Mouse (Mus musculus) MEL (cell line): ENCODE results near the gene Trim46. TPM values are rescaled to one million over a fixed set of nuclear protein-coding genes. Genes with fewer than 3 reads are reported as not detected.

Experiments
- DNase-seq: peaks from one replicate; pipeline ENCODE4 v3.0.0; 2011; ENCODE audit warnings: low read depth, low spot score
- H3K27ac ChIP-seq: 2 replicates; pipeline ENCODE4 v1.5.1; 2012; ENCODE audit warnings: low read depth, mild to moderate bottlenecking, control low read depth, low read length, moderate library complexity; ENCODE audit not compliant: control insufficient read depth
- H3K27me3 ChIP-seq, 2 experiments: fragments of 150-350 bp in 1 of 2; sonication (generic) in 1 of 2; 2 replicates each; pipeline ENCODE4 v1.6.1; 2012; ENCODE audit warnings: low read length in 2 of 2, mild to moderate bottlenecking in 2 of 2, improper control_type of control experiment in 1 of 2, moderate library complexity in 1 of 2; ENCODE audit not compliant: insufficient read depth in 2 of 2, control insufficient read depth in 1 of 2
- H3K36me3 ChIP-seq, 2 experiments: 2 replicates each; pipeline ENCODE4 v1.6.1; 2012 to 2014; ENCODE audit warnings: low read length in 2 of 2, improper control_type of control experiment in 1 of 2, inconsistent platforms in 1 of 2, mild to moderate bottlenecking in 1 of 2; ENCODE audit not compliant: insufficient read depth in 2 of 2, control insufficient read depth in 1 of 2
- H3K4me1 ChIP-seq, 2 experiments: fragments of 150-350 bp in 1 of 2; sonication (generic) in 1 of 2; 2 replicates each; pipeline ENCODE4 v1.6.1; 2012; ENCODE audit warnings: low read length in 2 of 2, improper control_type of control experiment in 1 of 2, mild to moderate bottlenecking in 1 of 2; ENCODE audit not compliant: insufficient read depth in 2 of 2, control insufficient read depth in 1 of 2
- H3K4me3 ChIP-seq, 2 experiments: fragments of 150-350 bp in 1 of 2; sonication (generic) in 1 of 2; 2 replicates each; pipeline ENCODE4 v1.5.1; 2012; ENCODE audit warnings: low read depth in 2 of 2, low read length in 2 of 2, mild to moderate bottlenecking in 2 of 2, moderate library complexity in 2 of 2, control low read depth in 1 of 2, improper control_type of control experiment in 1 of 2; ENCODE audit not compliant: control insufficient read depth in 1 of 2, insufficient read depth in 1 of 2
- H3K79me2 ChIP-seq: 2 replicates; pipeline ENCODE4 v1.6.1; 2012; ENCODE audit warnings: mild to moderate bottlenecking, low read length, moderate library complexity; ENCODE audit not compliant: control insufficient read depth, poor library complexity, insufficient read depth
- H3K9ac ChIP-seq: 2 replicates; pipeline ENCODE4 v1.6.1; 2012; ENCODE audit warnings: low read depth, mild to moderate bottlenecking, control low read depth, low read length, moderate library complexity; ENCODE audit not compliant: control insufficient read depth, poor library complexity, severe bottlenecking
- H3K9me3 ChIP-seq: fragments of 150-350 bp; sonication (generic); replicated peaks from 2 replicates; pipeline ENCODE4 v1.6.1; 2012; ENCODE audit warnings: mild to moderate bottlenecking, low read length, improper control_type of control experiment, moderate library complexity; ENCODE audit not compliant: insufficient read depth
- BHLHE40 ChIP-seq: IDR thresholded peaks from 2 replicates; pipeline ENCODE4 v1.6.1; 2012; ENCODE audit warnings: low read depth, mild to moderate bottlenecking, inconsistent platforms, low read length, improper control_type of control experiment, borderline replicate concordance
- CHD1 ChIP-seq: IDR thresholded peaks from 2 replicates; pipeline ENCODE4 v1.6.1; 2012; ENCODE audit warnings: low read depth, mild to moderate bottlenecking, inconsistent platforms, low read length, improper control_type of control experiment
- CHD2 ChIP-seq: IDR thresholded peaks from 2 replicates; pipeline ENCODE4 v1.6.1; 2011; ENCODE audit warnings: low read length, improper control_type of control experiment
- CTCF ChIP-seq, 3 experiments: IDR thresholded peaks in 2 of 3; conservative IDR thresholded peaks in 1 of 3; 2 replicates each; pipeline ENCODE4 v1.5.1; 2011 to 2012; ENCODE audit warnings: low read length in 3 of 3, low read depth in 2 of 3, mild to moderate bottlenecking in 2 of 3, improper control_type of control experiment in 1 of 3, inconsistent platforms in 1 of 3, mixed read lengths in 1 of 3, moderate library complexity in 1 of 3; ENCODE audit not compliant: control insufficient read depth in 1 of 3, insufficient read depth in 1 of 3, poor library complexity in 1 of 3, severe bottlenecking in 1 of 3
- E2F4 ChIP-seq: IDR thresholded peaks from 2 replicates; pipeline ENCODE4 v1.6.1; 2011; ENCODE audit warnings: low read depth, low read length, improper control_type of control experiment, borderline replicate concordance
- ELF1 ChIP-seq: IDR thresholded peaks from 2 replicates; pipeline ENCODE4 v1.6.1; 2014; ENCODE audit warnings: low read depth, mild to moderate bottlenecking, inconsistent platforms, low read length, improper control_type of control experiment, moderate library complexity
- EP300 ChIP-seq, 2 experiments: IDR thresholded peaks; 2 replicates each; pipeline ENCODE4 v1.6.1; 2011; ENCODE audit warnings: improper control_type of control experiment in 2 of 2, low read length in 2 of 2, low read depth in 1 of 2, mild to moderate bottlenecking in 1 of 2
- ETS1 ChIP-seq: IDR thresholded peaks from 2 replicates; pipeline ENCODE4 v1.6.1; 2012; ENCODE audit warnings: low read depth, mild to moderate bottlenecking, inconsistent platforms, low read length, improper control_type of control experiment, moderate library complexity
- GABPA ChIP-seq: IDR thresholded peaks from 2 replicates; pipeline ENCODE4 v1.6.1; 2012; ENCODE audit warnings: low read depth, mild to moderate bottlenecking, inconsistent platforms, low read length, improper control_type of control experiment, moderate library complexity
- GATA1 ChIP-seq: IDR thresholded peaks from 2 replicates; pipeline ENCODE4 v1.6.1; 2011; ENCODE audit warnings: low read depth, low read length, improper control_type of control experiment
- HCFC1 ChIP-seq: IDR thresholded peaks from 2 replicates; pipeline ENCODE4 v1.6.1; 2012; ENCODE audit warnings: low read depth, mild to moderate bottlenecking, inconsistent platforms, low read length, improper control_type of control experiment, moderate library complexity
- KAT2A ChIP-seq: conservative IDR thresholded peaks from 2 replicates; pipeline ENCODE4 v1.6.1; 2012; ENCODE audit warnings: low read depth, low read length, improper control_type of control experiment, inconsistent platforms
- MAFK ChIP-seq: IDR thresholded peaks from 2 replicates; pipeline ENCODE4 v1.6.1; 2011; ENCODE audit warnings: low read depth, mild to moderate bottlenecking, low read length, improper control_type of control experiment, borderline replicate concordance
- MAX ChIP-seq: IDR thresholded peaks from 2 replicates; pipeline ENCODE4 v1.6.1; 2011; ENCODE audit warnings: low read length, improper control_type of control experiment
- MAZ ChIP-seq: IDR thresholded peaks from 2 replicates; pipeline ENCODE4 v1.6.1; 2012; ENCODE audit warnings: low read depth, mild to moderate bottlenecking, inconsistent platforms, low read length, improper control_type of control experiment
- MEF2A ChIP-seq: IDR thresholded peaks from 2 replicates; pipeline ENCODE4 v1.6.1; 2014; ENCODE audit warnings: low read depth, mild to moderate bottlenecking, inconsistent platforms, low read length, improper control_type of control experiment; ENCODE audit not compliant: poor library complexity, insufficient replicate concordance, severe bottlenecking; ENCODE audit errors: extremely low read depth
- MXI1 ChIP-seq: IDR thresholded peaks from 2 replicates; pipeline ENCODE4 v1.6.1; 2011; ENCODE audit warnings: mild to moderate bottlenecking, low read depth, low read length, improper control_type of control experiment
- MYB ChIP-seq: IDR thresholded peaks from 2 replicates; pipeline ENCODE4 v1.6.1; 2011; ENCODE audit warnings: mild to moderate bottlenecking, low read depth, low read length, improper control_type of control experiment
- MYC ChIP-seq: IDR thresholded peaks from 2 replicates; pipeline ENCODE4 v1.6.1; 2011; ENCODE audit warnings: low read depth, mild to moderate bottlenecking, low read length, improper control_type of control experiment, moderate library complexity
- NELFE ChIP-seq: IDR thresholded peaks from 2 replicates; pipeline ENCODE4 v1.6.1; 2011; ENCODE audit warnings: low read depth, low read length, improper control_type of control experiment
- NRF1 ChIP-seq: IDR thresholded peaks from 2 replicates; pipeline ENCODE4 v1.6.1; 2014; ENCODE audit warnings: low read depth, mild to moderate bottlenecking, inconsistent platforms, low read length, improper control_type of control experiment, moderate library complexity; ENCODE audit not compliant: poor library complexity, insufficient read depth, severe bottlenecking
- POLR2A ChIP-seq, 2 experiments: IDR thresholded peaks; 2 replicates each; pipeline ENCODE4 v1.6.1; 2011 to 2012; ENCODE audit warnings: low read length in 2 of 2, mild to moderate bottlenecking in 2 of 2, control low read depth in 1 of 2, improper control_type of control experiment in 1 of 2, low read depth in 1 of 2, moderate library complexity in 1 of 2; ENCODE audit not compliant: control insufficient read depth in 1 of 2, insufficient read depth in 1 of 2, poor library complexity in 1 of 2
- POLR2AphosphoS2 ChIP-seq: IDR thresholded peaks from 2 replicates; pipeline ENCODE4 v1.6.1; 2011; ENCODE audit warnings: low read length, improper control_type of control experiment
- POLR2AphosphoS5 ChIP-seq: IDR thresholded peaks from 2 replicates; pipeline ENCODE4 v1.6.1; 2012; ENCODE audit warnings: low read depth, borderline replicate concordance, mild to moderate bottlenecking, inconsistent platforms, low read length, moderate library complexity, mixed read lengths
- RAD21 ChIP-seq: IDR thresholded peaks from 2 replicates; pipeline ENCODE4 v1.6.1; 2011; ENCODE audit warnings: mild to moderate bottlenecking, low read depth, low read length, improper control_type of control experiment
- RCOR1 ChIP-seq: IDR thresholded peaks from 2 replicates; pipeline ENCODE4 v1.6.1; 2012; ENCODE audit warnings: low read depth, mild to moderate bottlenecking, inconsistent platforms, low read length, improper control_type of control experiment
- SMC3 ChIP-seq: IDR thresholded peaks from 2 replicates; pipeline ENCODE4 v1.6.1; 2011; ENCODE audit warnings: low read depth, low read length, improper control_type of control experiment
- TAL1 ChIP-seq: IDR thresholded peaks from 2 replicates; pipeline ENCODE4 v1.6.1; 2012; ENCODE audit warnings: mild to moderate bottlenecking, inconsistent platforms, low read length, moderate library complexity, mixed read lengths
- TBP ChIP-seq: IDR thresholded peaks from 2 replicates; pipeline ENCODE4 v1.8.0; 2011; ENCODE audit warnings: low read depth, low read length, improper control_type of control experiment
- TCF12 ChIP-seq: IDR thresholded peaks from 2 replicates; pipeline ENCODE4 v1.6.1; 2014; ENCODE audit warnings: low read depth, mild to moderate bottlenecking, inconsistent platforms, low read length, improper control_type of control experiment, moderate library complexity
- USF1 ChIP-seq: IDR thresholded peaks from 2 replicates; pipeline ENCODE4 v1.6.1; 2014; ENCODE audit warnings: low read depth, mild to moderate bottlenecking, inconsistent platforms, low read length, improper control_type of control experiment, moderate library complexity
- USF2 ChIP-seq, 2 experiments: IDR thresholded peaks; 2 replicates each; pipeline ENCODE4 v1.6.1; 2011 to 2012; ENCODE audit warnings: improper control_type of control experiment in 2 of 2, low read length in 2 of 2, borderline replicate concordance in 1 of 2, inconsistent platforms in 1 of 2, low read depth in 1 of 2, mild to moderate bottlenecking in 1 of 2; ENCODE audit not compliant: insufficient read depth in 1 of 2
- ZC3H11A ChIP-seq: IDR thresholded peaks from 2 replicates; pipeline ENCODE4 v1.6.1; 2012; ENCODE audit warnings: low read depth, mild to moderate bottlenecking, inconsistent platforms, low read length, improper control_type of control experiment
- ZKSCAN1 ChIP-seq: IDR thresholded peaks from 2 replicates; pipeline ENCODE4 v1.6.1; 2012; ENCODE audit warnings: low read depth, mild to moderate bottlenecking, inconsistent platforms, low read length, improper control_type of control experiment, moderate library complexity
- ZMIZ1 ChIP-seq: IDR thresholded peaks from 2 replicates; pipeline ENCODE4 v1.6.1; 2012; ENCODE audit warnings: low read depth, mild to moderate bottlenecking, inconsistent platforms, low read length, improper control_type of control experiment, moderate library complexity
- polyA plus RNA-seq, 2 experiments: library from polyadenylated mRNA; stranded (reverse) in 1 of 2; unstranded in 1 of 2; fragments of >175 nt in 1 of 2; fragments of >200 nt in 1 of 2; gene quantifications; 2 replicates each; pipeline versions ENCODE4 v1.2.1 to v1.2.4; 2012; ENCODE audit warnings: low replicate concordance in 2 of 2, low read depth in 1 of 2; ENCODE audit not compliant: insufficient read length in 2 of 2, insufficient read depth in 1 of 2, missing spikeins in 1 of 2
- total RNA-seq: library from RNA; depleted of rRNA; stranded (reverse); fragments of 300-350 nt; gene quantifications from 2 replicates; pipeline ENCODE4 v1.2.3, GENCODE M21; 2012

Trim46 gene
- total and polyA plus RNA-seq, 3 experiments, result 3.3 to 7.7 TPM; not detected in 1

- Histone ChIP-seq H3K4me3 (peak within 1 kb of the TSS; percentile 71 to 85), H3K4me1 (peaks cover 0 to 5% of the 10 kb centered on the region in 2 experiments; a peak in 2 of 4 replicates), H3K79me2 (peaks cover 6% of the 10 kb centered on the region), H3K9me3 (no peaks in the 10 kb centered on the region), H3K27ac (peak within 1 kb of the TSS; percentile 86), H3K36me3 (peaks cover 0 to 8% of the 10 kb centered on the region in 2 experiments; a peak in 2 of 4 replicates), H3K27me3 (no peaks in the 10 kb centered on the region), H3K9ac (peak within 1 kb of the TSS; percentile 86)
- DNase-seq, result peak; percentile 99
- TF ChIP-seq CTCF (IDR thresholded peaks at IDR 0.05 in 2 of 3, conservative IDR thresholded peaks at IDR 0.05 in 1 of 3; ENCODE audit: control insufficient read depth in 1 of 3, insufficient read depth in 1 of 3, low read depth in 2 of 3, low read length in 3 of 3, poor library complexity in 1 of 3, severe bottlenecking in 1 of 3), result no peak
- TF ChIP-seq KAT2A, result peak; percentile 91
- peak; percentile 99 for TF ChIP-seq MAX
- peak; percentile 31; the same call in 1 of the 2 replicates for TF ChIP-seq GATA1
- TF ChIP-seq TBP, result peak; percentile 70
- TF ChIP-seq EP300 (IDR thresholded peaks at IDR 0.05; ENCODE audit: low read depth in 1 of 2, low read length in 2 of 2), result no peak
- TF ChIP-seq MYB, result no peak
- peak; percentile 100 for TF ChIP-seq USF2 (IDR thresholded peaks at IDR 0.05; ENCODE audit: borderline replicate concordance in 1 of 2, insufficient read depth in 1 of 2, low read depth in 1 of 2, low read length in 2 of 2)
- TF ChIP-seq E2F4, result no peak
- peak; percentile 57 for TF ChIP-seq TCF12
- peak; percentile 100 for TF ChIP-seq ELF1
- no peak for TF ChIP-seq ZKSCAN1
- no peak for TF ChIP-seq SMC3
- TF ChIP-seq CHD1, result no peak
- TF ChIP-seq MAZ, result 0 out of 2 replicates have a peak, but pooled peaks have one; percentile 33
- no peak for TF ChIP-seq CHD2
- peak; percentile 43; the same call in 1 of the 2 replicates for TF ChIP-seq NRF1
- TF ChIP-seq ZMIZ1, result 0 out of 2 replicates have a peak, but pooled peaks have one; percentile 54
- TF ChIP-seq ETS1, result peak; percentile 83
- TF ChIP-seq USF1, result peak; percentile 99
- no peak for TF ChIP-seq RAD21
- peak; percentile 80; the same call in 1 of the 2 replicates for TF ChIP-seq BHLHE40
- peak; percentile 64 for TF ChIP-seq RCOR1
- no peak for TF ChIP-seq TAL1
- TF ChIP-seq POLR2A (IDR thresholded peaks at IDR 0.05; ENCODE audit: control insufficient read depth in 1 of 2, insufficient read depth in 1 of 2, low read depth in 1 of 2, low read length in 2 of 2, poor library complexity in 1 of 2), result peak in 1 of 2 experiments; percentile 81; a peak in 2 of 4 replicates
- no peak for TF ChIP-seq MEF2A
- peak; percentile 81 for TF ChIP-seq NELFE
- TF ChIP-seq POLR2AphosphoS5, result no peak
- peak; percentile 88 for TF ChIP-seq MXI1
- no peak for TF ChIP-seq GABPA
- no peak for TF ChIP-seq MAFK
- TF ChIP-seq ZC3H11A, result no peak
- peak; percentile 64; the same call in 1 of the 2 replicates for TF ChIP-seq POLR2AphosphoS2
- TF ChIP-seq HCFC1, result peak; percentile 99
- TF ChIP-seq MYC, result peak; percentile 92
Measured at GRCm38 (mm10) chr3:89202253-89203141, 43.6 kb downstream of the Trim46 start, which contains the start of gene Gba. Gba (plus strand) TSS chr3:89202928.
